Mouse (Mus musculus) heart, postnatal 0 days (tissue): ENCODE measurements around the gene Fgfr2. TPM values are rescaled to one million over a fixed set of nuclear protein-coding genes. Genes with fewer than 3 reads are reported as not detected.

Experiments used
- ATAC-seq: fragments of 200-750 bp; cut with Nextera tagmentation; 2 replicates; pipeline ENCODE4 v1.8.0; 2017; ENCODE audit warnings: low read depth, moderate number of reproducible peaks, moderate library complexity; ENCODE audit not compliant: insufficient read depth
- DNase-seq: peaks from one replicate; pipeline ENCODE4 v3.0.0-alpha.2; 2016; ENCODE audit warnings: low spot score
- H3K27ac ChIP-seq: fragments of 300-500 bp; sonication (generic); 2 replicates; pipeline ENCODE4 v1.5.1; 2014; ENCODE audit warnings: low read depth, mild to moderate bottlenecking
- H3K27me3 ChIP-seq: fragments of 300-500 bp; sonication (generic); 2 replicates; pipeline ENCODE4 v1.6.1; 2014; ENCODE audit warnings: low read length, mixed read lengths; ENCODE audit not compliant: control insufficient read depth, insufficient read depth
- H3K36me3 ChIP-seq: fragments of 300-500 bp; sonication (generic); replicated peaks from 2 replicates; pipeline ENCODE4 v1.6.1; 2014; ENCODE audit warnings: low read length, mixed read lengths; ENCODE audit not compliant: control insufficient read depth, insufficient read depth
- H3K4me1 ChIP-seq: fragments of 300-500 bp; sonication (generic); 2 replicates; pipeline ENCODE4 v1.6.1; 2014; ENCODE audit warnings: antibody characterized with exemption; ENCODE audit not compliant: control insufficient read depth, insufficient read depth
- H3K4me2 ChIP-seq: fragments of 300-500 bp; sonication (generic); 2 replicates; pipeline ENCODE4 v1.6.1; 2014; ENCODE audit warnings: low read depth, mild to moderate bottlenecking, low read length, moderate library complexity
- H3K4me3 ChIP-seq: fragments of 300-500 bp; sonication (generic); 2 replicates; pipeline ENCODE4 v1.5.1; 2014; ENCODE audit warnings: low read depth, low read length
- H3K9ac ChIP-seq: fragments of 300-500 bp; sonication (generic); replicated peaks from 2 replicates; pipeline ENCODE4 v1.6.1; 2014; ENCODE audit warnings: low read depth, low read length, mixed read lengths
- H3K9me3 ChIP-seq: fragments of 300-500 bp; sonication (generic); replicated peaks from 2 replicates; pipeline ENCODE4 v1.6.1; 2016; ENCODE audit warnings: low read length; ENCODE audit not compliant: control insufficient read depth
- CTCF ChIP-seq: IDR thresholded peaks from 2 replicates; pipeline ENCODE4 v1.5.1; 2016; ENCODE audit warnings: antibody characterized with exemption, control low read depth, low read depth
- EP300 ChIP-seq: IDR thresholded peaks from 2 replicates; pipeline ENCODE4 v1.6.1; 2016; ENCODE audit warnings: antibody characterized with exemption, low read depth
- WGBS: fragments of 180-500 bp; shearing (Covaris S2); extraction: QIAGEN DNeasy Blood & Tissue Kit; methylation state at CpG from one replicate; pipeline ENCODE4 v1.1.7; 2014; 5-methylcytosine and 5-hydroxymethylcytosine counted together
- polyA plus RNA-seq: library from polyadenylated mRNA; unstranded; fragments of >200 nt; fragmentation: Nextera tagmentation; extraction: Ambion mirVana; gene quantifications from 2 replicates; pipeline ENCODE4 v1.2.1, GENCODE M21; 2015
- total RNA-seq: library from RNA; depleted of rRNA; stranded (reverse); fragments of >200 nt; gene quantifications from 2 replicates; pipeline ENCODE4 v1.2.3, GENCODE M21; 2014; ENCODE audit warnings: low replicate concordance

Fgfr2 gene
- total and polyA plus RNA-seq, 2 experiments from 2014 or later: 3.8 to 11.5 TPM

GRCm38 (mm10) chr7:131153044-131153443 is 1970.1 kb downstream of the Fgfr2 start:
- Histone ChIP-seq H3K4me1 (no peaks in the 10 kb centered on the region), H3K36me3 (no peaks in the 10 kb centered on the region), H3K9ac (no peak overlapping the region), H3K27ac (no peak overlapping the region), H3K4me2 (no peak overlapping the region), H3K9me3 (no peaks in the 10 kb centered on the region), H3K27me3 (no peaks in the 10 kb centered on the region), H3K4me3 (no peak overlapping the region)
- no peak for DNase-seq
- ATAC-seq: no peak
- WGBS: 59% methylated on average over 5 of the region's 5 CpGs
- TF ChIP-seq CTCF: no peak
- no peak for TF ChIP-seq EP300

- H3K4me2 ChIP-seq: no peak overlapping the region
- H3K9ac ChIP-seq: no peak overlapping the region
- no peaks in the 10 kb centered on the region for H3K9me3 ChIP-seq
- H3K27ac ChIP-seq: no peak overlapping the region
- H3K4me1 ChIP-seq: no peaks in the 10 kb centered on the region
- no peaks in the 10 kb centered on the region for H3K36me3 ChIP-seq
- no peaks in the 10 kb centered on the region for H3K27me3 ChIP-seq
- DNase-seq: no peak
- 80% methylated on average over 3 of the region's 3 CpGs for WGBS
- TF ChIP-seq CTCF (no peak), EP300 (no peak)
- no peak overlapping the region for H3K4me3 ChIP-seq
- ATAC-seq: no peak
Observed at GRCm38 (mm10) chr7:131150179-131150578, 1973.0 kb downstream of the Fgfr2 start.

- Histone ChIP-seq H3K9ac (no peak within 1 kb of the TSS), H3K36me3 (no peaks in the 10 kb centered on the region), H3K4me2 (no peak within 1 kb of the TSS), H3K4me1 (no peaks in the 10 kb centered on the region), H3K27ac (no peak within 1 kb of the TSS), H3K4me3 (no peak within 1 kb of the TSS), H3K9me3 (no peaks in the 10 kb centered on the region), H3K27me3 (no peaks in the 10 kb centered on the region)
- ATAC-seq (no peak), DNase-seq (no peak)
- no peak for TF ChIP-seq CTCF
- TF ChIP-seq EP300: no peak
- 82% methylated on average over 2 of the region's 2 CpGs for WGBS
Observed at GRCm38 (mm10) chr7:131146214-131146613, 1976.9 kb downstream of the Fgfr2 start, which contains the start of gene 4933402N03Rik. TSS of gene 4933402N03Rik (minus strand) at chr7:131146314.

- DNase-seq: no peak
- Histone ChIP-seq H3K4me1 (no peaks in the 10 kb centered on the region), H3K27ac (no peak overlapping the region), H3K36me3 (no peaks in the 10 kb centered on the region), H3K4me2 (no peak overlapping the region), H3K27me3 (0 out of 2 replicates have a peak, but pooled peaks cover 2% of the 10 kb centered on the region), H3K9me3 (no peaks in the 10 kb centered on the region), H3K9ac (no peak overlapping the region), H3K4me3 (no peak overlapping the region)
- TF ChIP-seq EP300 (no peak), CTCF (no peak)
- WGBS: 66% methylated on average over 3 of the region's 3 CpGs
- ATAC-seq: no peak
Observed at GRCm38 (mm10) chr7:131133181-131133580, 1990.0 kb downstream of the Fgfr2 start.

GRCm38 (mm10) chr7:131130021-131130420 is 1993.1 kb downstream of the Fgfr2 start:
- ATAC-seq: peak; percentile 39; the same call in 1 of the 2 replicates
- WGBS: 49% methylated on average over 12 of the region's 12 CpGs
- H3K4me3 ChIP-seq: no peak overlapping the region

GRCm38 (mm10) chr7:131122210-131122807 is 2000.8 kb downstream of the Fgfr2 start:
- no peak overlapping the region for H3K4me3 ChIP-seq
- DNase-seq: no peak
- no peak for ATAC-seq
- no peak overlapping the region for H3K9ac ChIP-seq
- H3K9me3 ChIP-seq: no peaks in the 10 kb centered on the region
- no peaks in the 10 kb centered on the region for H3K4me1 ChIP-seq
- no peaks in the 10 kb centered on the region for H3K36me3 ChIP-seq
- H3K4me2 ChIP-seq: no peak overlapping the region
- no peak overlapping the region for H3K27ac ChIP-seq
- TF ChIP-seq EP300 (no peak), CTCF (no peak)
- 77% methylated on average over 2 of the region's 2 CpGs for WGBS
- no peaks in the 10 kb centered on the region for H3K27me3 ChIP-seq

More at GRCm38 (mm10) chr7:131130021-131130420, 1993.1 kb downstream of the Fgfr2 start:
- no peak overlapping the region for H3K27ac ChIP-seq
- no peaks in the 10 kb centered on the region for H3K4me1 ChIP-seq
- H3K27me3 ChIP-seq: 0 out of 2 replicates have a peak, but pooled peaks cover 2% of the 10 kb centered on the region
- no peak overlapping the region for H3K4me2 ChIP-seq
- no peaks in the 10 kb centered on the region for H3K36me3 ChIP-seq
- no peaks in the 10 kb centered on the region for H3K9me3 ChIP-seq
- no peak for TF ChIP-seq EP300
- TF ChIP-seq CTCF: no peak
- no peak overlapping the region for H3K9ac ChIP-seq
- no peak for DNase-seq
